Mouse (Mus musculus) MEL (cell line): ENCODE data around the gene Serinc5. TPM values are rescaled to one million over a fixed set of nuclear protein-coding genes. Genes with fewer than 3 reads are reported as not detected.

Source experiments
- DNase-seq: peaks from one replicate; pipeline ENCODE4 v3.0.0; 2011; ENCODE audit warnings: low read depth, low spot score
- H3K27ac ChIP-seq: 2 replicates; pipeline ENCODE4 v1.5.1; 2012; ENCODE audit warnings: low read depth, mild to moderate bottlenecking, control low read depth, low read length, moderate library complexity; ENCODE audit not compliant: control insufficient read depth
- H3K27me3 ChIP-seq, 2 experiments: fragments of 150-350 bp in 1 of 2; sonication (generic) in 1 of 2; 2 replicates each; pipeline ENCODE4 v1.6.1; 2012; ENCODE audit warnings: low read length in 2 of 2, mild to moderate bottlenecking in 2 of 2, improper control_type of control experiment in 1 of 2, moderate library complexity in 1 of 2; ENCODE audit not compliant: insufficient read depth in 2 of 2, control insufficient read depth in 1 of 2
- H3K36me3 ChIP-seq, 2 experiments: 2 replicates each; pipeline ENCODE4 v1.6.1; 2012 to 2014; ENCODE audit warnings: low read length in 2 of 2, improper control_type of control experiment in 1 of 2, inconsistent platforms in 1 of 2, mild to moderate bottlenecking in 1 of 2; ENCODE audit not compliant: insufficient read depth in 2 of 2, control insufficient read depth in 1 of 2
- H3K4me1 ChIP-seq, 2 experiments: fragments of 150-350 bp in 1 of 2; sonication (generic) in 1 of 2; 2 replicates each; pipeline ENCODE4 v1.6.1; 2012; ENCODE audit warnings: low read length in 2 of 2, improper control_type of control experiment in 1 of 2, mild to moderate bottlenecking in 1 of 2; ENCODE audit not compliant: insufficient read depth in 2 of 2, control insufficient read depth in 1 of 2
- H3K4me3 ChIP-seq, 2 experiments: fragments of 150-350 bp in 1 of 2; sonication (generic) in 1 of 2; 2 replicates each; pipeline ENCODE4 v1.5.1; 2012; ENCODE audit warnings: low read depth in 2 of 2, low read length in 2 of 2, mild to moderate bottlenecking in 2 of 2, moderate library complexity in 2 of 2, control low read depth in 1 of 2, improper control_type of control experiment in 1 of 2; ENCODE audit not compliant: control insufficient read depth in 1 of 2, insufficient read depth in 1 of 2
- H3K79me2 ChIP-seq: 2 replicates; pipeline ENCODE4 v1.6.1; 2012; ENCODE audit warnings: mild to moderate bottlenecking, low read length, moderate library complexity; ENCODE audit not compliant: control insufficient read depth, poor library complexity, insufficient read depth
- H3K9ac ChIP-seq: 2 replicates; pipeline ENCODE4 v1.6.1; 2012; ENCODE audit warnings: low read depth, mild to moderate bottlenecking, control low read depth, low read length, moderate library complexity; ENCODE audit not compliant: control insufficient read depth, poor library complexity, severe bottlenecking
- H3K9me3 ChIP-seq: fragments of 150-350 bp; sonication (generic); replicated peaks from 2 replicates; pipeline ENCODE4 v1.6.1; 2012; ENCODE audit warnings: mild to moderate bottlenecking, low read length, improper control_type of control experiment, moderate library complexity; ENCODE audit not compliant: insufficient read depth
- CHD1 ChIP-seq: IDR thresholded peaks from 2 replicates; pipeline ENCODE4 v1.6.1; 2012; ENCODE audit warnings: low read depth, mild to moderate bottlenecking, inconsistent platforms, low read length, improper control_type of control experiment
- E2F4 ChIP-seq: IDR thresholded peaks from 2 replicates; pipeline ENCODE4 v1.6.1; 2011; ENCODE audit warnings: low read depth, low read length, improper control_type of control experiment, borderline replicate concordance
- ELF1 ChIP-seq: IDR thresholded peaks from 2 replicates; pipeline ENCODE4 v1.6.1; 2014; ENCODE audit warnings: low read depth, mild to moderate bottlenecking, inconsistent platforms, low read length, improper control_type of control experiment, moderate library complexity
- EP300 ChIP-seq, 2 experiments: IDR thresholded peaks; 2 replicates each; pipeline ENCODE4 v1.6.1; 2011; ENCODE audit warnings: improper control_type of control experiment in 2 of 2, low read length in 2 of 2, low read depth in 1 of 2, mild to moderate bottlenecking in 1 of 2
- GABPA ChIP-seq: IDR thresholded peaks from 2 replicates; pipeline ENCODE4 v1.6.1; 2012; ENCODE audit warnings: low read depth, mild to moderate bottlenecking, inconsistent platforms, low read length, improper control_type of control experiment, moderate library complexity
- GATA1 ChIP-seq: IDR thresholded peaks from 2 replicates; pipeline ENCODE4 v1.6.1; 2011; ENCODE audit warnings: low read depth, low read length, improper control_type of control experiment
- HCFC1 ChIP-seq: IDR thresholded peaks from 2 replicates; pipeline ENCODE4 v1.6.1; 2012; ENCODE audit warnings: low read depth, mild to moderate bottlenecking, inconsistent platforms, low read length, improper control_type of control experiment, moderate library complexity
- JUND ChIP-seq: IDR thresholded peaks from 2 replicates; pipeline ENCODE4 v1.6.1; 2011; ENCODE audit warnings: low read depth, mild to moderate bottlenecking, improper control_type of control experiment, low read length
- KAT2A ChIP-seq: conservative IDR thresholded peaks from 2 replicates; pipeline ENCODE4 v1.6.1; 2012; ENCODE audit warnings: low read depth, low read length, improper control_type of control experiment, inconsistent platforms
- MEF2A ChIP-seq: IDR thresholded peaks from 2 replicates; pipeline ENCODE4 v1.6.1; 2014; ENCODE audit warnings: low read depth, mild to moderate bottlenecking, inconsistent platforms, low read length, improper control_type of control experiment; ENCODE audit not compliant: poor library complexity, insufficient replicate concordance, severe bottlenecking; ENCODE audit errors: extremely low read depth
- MXI1 ChIP-seq: IDR thresholded peaks from 2 replicates; pipeline ENCODE4 v1.6.1; 2011; ENCODE audit warnings: mild to moderate bottlenecking, low read depth, low read length, improper control_type of control experiment
- MYB ChIP-seq: IDR thresholded peaks from 2 replicates; pipeline ENCODE4 v1.6.1; 2011; ENCODE audit warnings: mild to moderate bottlenecking, low read depth, low read length, improper control_type of control experiment
- MYC ChIP-seq: IDR thresholded peaks from 2 replicates; pipeline ENCODE4 v1.6.1; 2011; ENCODE audit warnings: low read depth, mild to moderate bottlenecking, low read length, improper control_type of control experiment, moderate library complexity
- NELFE ChIP-seq: IDR thresholded peaks from 2 replicates; pipeline ENCODE4 v1.6.1; 2011; ENCODE audit warnings: low read depth, low read length, improper control_type of control experiment
- NRF1 ChIP-seq: IDR thresholded peaks from 2 replicates; pipeline ENCODE4 v1.6.1; 2014; ENCODE audit warnings: low read depth, mild to moderate bottlenecking, inconsistent platforms, low read length, improper control_type of control experiment, moderate library complexity; ENCODE audit not compliant: poor library complexity, insufficient read depth, severe bottlenecking
- POLR2A ChIP-seq, 2 experiments: IDR thresholded peaks; 2 replicates each; pipeline ENCODE4 v1.6.1; 2011 to 2012; ENCODE audit warnings: low read length in 2 of 2, mild to moderate bottlenecking in 2 of 2, control low read depth in 1 of 2, improper control_type of control experiment in 1 of 2, low read depth in 1 of 2, moderate library complexity in 1 of 2; ENCODE audit not compliant: control insufficient read depth in 1 of 2, insufficient read depth in 1 of 2, poor library complexity in 1 of 2
- RCOR1 ChIP-seq: IDR thresholded peaks from 2 replicates; pipeline ENCODE4 v1.6.1; 2012; ENCODE audit warnings: low read depth, mild to moderate bottlenecking, inconsistent platforms, low read length, improper control_type of control experiment
- TAL1 ChIP-seq: IDR thresholded peaks from 2 replicates; pipeline ENCODE4 v1.6.1; 2012; ENCODE audit warnings: mild to moderate bottlenecking, inconsistent platforms, low read length, moderate library complexity, mixed read lengths
- TBP ChIP-seq: IDR thresholded peaks from 2 replicates; pipeline ENCODE4 v1.8.0; 2011; ENCODE audit warnings: low read depth, low read length, improper control_type of control experiment
- UBTF ChIP-seq: IDR thresholded peaks from 2 replicates; pipeline ENCODE4 v1.6.1; 2012; ENCODE audit warnings: low read depth, mild to moderate bottlenecking, inconsistent platforms, low read length, improper control_type of control experiment, moderate library complexity, borderline replicate concordance; ENCODE audit not compliant: insufficient read depth
- USF2 ChIP-seq, 2 experiments: IDR thresholded peaks; 2 replicates each; pipeline ENCODE4 v1.6.1; 2011 to 2012; ENCODE audit warnings: improper control_type of control experiment in 2 of 2, low read length in 2 of 2, borderline replicate concordance in 1 of 2, inconsistent platforms in 1 of 2, low read depth in 1 of 2, mild to moderate bottlenecking in 1 of 2; ENCODE audit not compliant: insufficient read depth in 1 of 2
- ZKSCAN1 ChIP-seq: IDR thresholded peaks from 2 replicates; pipeline ENCODE4 v1.6.1; 2012; ENCODE audit warnings: low read depth, mild to moderate bottlenecking, inconsistent platforms, low read length, improper control_type of control experiment, moderate library complexity
- ZNF384 ChIP-seq: IDR thresholded peaks from 2 replicates; pipeline ENCODE4 v1.6.1; 2012; ENCODE audit warnings: low read depth, mild to moderate bottlenecking, inconsistent platforms, low read length, improper control_type of control experiment
- polyA plus RNA-seq, 2 experiments: library from polyadenylated mRNA; stranded (reverse) in 1 of 2; unstranded in 1 of 2; fragments of >175 nt in 1 of 2; fragments of >200 nt in 1 of 2; gene quantifications; 2 replicates each; pipeline versions ENCODE4 v1.2.1 to v1.2.4; 2012; ENCODE audit warnings: low replicate concordance in 2 of 2, low read depth in 1 of 2; ENCODE audit not compliant: insufficient read length in 2 of 2, insufficient read depth in 1 of 2, missing spikeins in 1 of 2
- total RNA-seq: library from RNA; depleted of rRNA; stranded (reverse); fragments of 300-350 nt; gene quantifications from 2 replicates; pipeline ENCODE4 v1.2.3, GENCODE M21; 2012

Serinc5 gene
- total and polyA plus RNA-seq, 3 experiments = 4.0 to 8.8 TPM; not detected in 1

DNA sequence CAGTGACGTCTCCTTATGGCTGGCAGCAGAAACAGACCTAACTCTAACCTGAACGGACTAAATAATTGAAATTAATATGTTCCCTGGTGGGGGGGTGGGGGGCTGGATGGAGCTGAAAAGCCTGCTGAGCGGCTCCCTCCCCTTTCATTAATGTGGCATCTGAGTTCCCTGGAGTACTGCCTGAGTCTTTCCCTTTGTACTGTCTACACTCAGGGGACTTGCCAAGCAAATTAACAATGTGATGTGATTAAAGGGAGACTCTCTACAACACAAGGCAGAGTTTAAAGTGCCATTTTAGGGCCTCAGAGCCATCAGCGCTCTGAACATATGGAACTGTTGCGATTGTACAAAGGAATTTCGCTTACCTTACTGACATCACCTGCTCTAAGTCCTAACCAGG is 16.4 kb upstream of the Serinc5 start:
- no peak overlapping the region for H3K27ac ChIP-seq
- DNase-seq = no peak
- H3K27me3 ChIP-seq = no peaks in the 10 kb centered on the region
- H3K4me3 ChIP-seq = no peak overlapping the region
- no peak for TF ChIP-seq TAL1
- no peak for TF ChIP-seq ZNF384
- TF ChIP-seq E2F4 = no peak
- no peak for TF ChIP-seq KAT2A
- no peak for TF ChIP-seq GABPA
- no peak for TF ChIP-seq RCOR1
- no peak for TF ChIP-seq USF2 (IDR thresholded peaks at IDR 0.05; ENCODE audit: borderline replicate concordance in 1 of 2, insufficient read depth in 1 of 2, low read depth in 1 of 2, low read length in 2 of 2)
- TF ChIP-seq, all 39 proteins: peak for 0
- no peaks in the 10 kb centered on the region for H3K9me3 ChIP-seq
- H3K36me3 ChIP-seq = peaks cover 0 to 14% of the 10 kb centered on the region in 2 experiments; a peak in 2 of 4 replicates
- H3K9ac ChIP-seq = no peak overlapping the region
- H3K79me2 ChIP-seq = no peaks in the 10 kb centered on the region
- H3K4me1 ChIP-seq = peaks cover 7 to 11% of the 10 kb centered on the region in 2 experiments; a peak in 3 of 4 replicates

DNA sequence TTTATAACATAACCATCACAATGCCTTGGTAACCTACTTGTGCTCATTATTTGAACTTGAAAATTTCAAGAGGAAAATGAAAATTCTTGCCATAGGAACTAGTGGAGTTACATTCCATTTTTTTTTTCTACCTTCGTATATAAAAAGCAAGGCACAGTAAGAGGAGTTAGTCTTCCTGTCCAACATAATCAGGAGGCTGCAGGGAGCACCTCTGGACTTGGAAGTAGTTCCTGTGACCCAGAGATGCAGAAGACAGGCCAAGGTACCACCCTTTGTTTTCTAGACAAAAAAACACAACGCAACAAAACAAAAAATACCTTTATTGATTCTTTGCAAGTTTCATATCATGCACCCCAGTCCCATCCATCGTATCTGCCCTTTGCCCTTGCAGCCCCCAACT is 16.0 kb upstream of the Serinc5 start:
- no peaks in the 10 kb centered on the region for H3K9me3 ChIP-seq
- H3K4me3 ChIP-seq = no peak overlapping the region
- no peak for DNase-seq
- TF ChIP-seq KAT2A (no peak), EP300 (IDR thresholded peaks at IDR 0.05; ENCODE audit: low read depth in 1 of 2, low read length in 2 of 2) (no peak), MXI1 (no peak), MEF2A (no peak), MYC (no peak), HCFC1 (no peak), NELFE (no peak), POLR2A (IDR thresholded peaks at IDR 0.05; ENCODE audit: control insufficient read depth in 1 of 2, insufficient read depth in 1 of 2, low read depth in 1 of 2, low read length in 2 of 2, poor library complexity in 1 of 2) (no peak), MYB (no peak), NRF1 (no peak), CHD1 (no peak), GATA1 (no peak), E2F4 (no peak), USF2 (IDR thresholded peaks at IDR 0.05; ENCODE audit: borderline replicate concordance in 1 of 2, insufficient read depth in 1 of 2, low read depth in 1 of 2, low read length in 2 of 2) (no peak), UBTF (no peak), TBP (no peak), RCOR1 (no peak), ELF1 (no peak), JUND (no peak), ZKSCAN1 (no peak)
- H3K36me3 ChIP-seq = peaks cover 0 to 14% of the 10 kb centered on the region in 2 experiments; a peak in 2 of 4 replicates
- H3K27ac ChIP-seq = no peak overlapping the region
- H3K79me2 ChIP-seq = no peaks in the 10 kb centered on the region
- no peak overlapping the region for H3K9ac ChIP-seq
- peaks cover 3 to 11% of the 10 kb centered on the region in 2 experiments; a peak in 3 of 4 replicates for H3K4me1 ChIP-seq
- H3K27me3 ChIP-seq = no peaks in the 10 kb centered on the region
